Mouse (Mus musculus): ENCODE measurements around the gene Cdk17.

GRCm38 (mm10) chr10:93160807-93161510 is at the start of gene Cdk17:
- TF ChIP-seq CTCF (IDR thresholded peaks at IDR 0.05; ENCODE audit: low read depth) (no peak), EP300 (IDR thresholded peaks at IDR 0.05; ENCODE audit: low read depth) (no peak)
